Mouse (Mus musculus) stomach, postnatal 0 days (tissue): ENCODE measurements around the gene Ubxn1. TPM values are rescaled to one million over a fixed set of nuclear protein-coding genes. Genes with fewer than 3 reads are reported as not detected.

Experiments used
- ATAC-seq: fragments of 200-750 bp; cut with Nextera tagmentation; 2 replicates; pipeline ENCODE4 v1.8.0; 2017; ENCODE audit not compliant: low FRiP score, low TSS enrichment
- DNase-seq: peaks from one replicate; pipeline ENCODE4 v3.0.0-alpha.2; 2016; ENCODE audit warnings: low spot score
- H3K27ac ChIP-seq: fragments of 300-500 bp; sonication (generic); replicated peaks from 2 replicates; pipeline ENCODE4 v1.5.1; 2014; ENCODE audit warnings: mild to moderate bottlenecking, control low read depth
- H3K27me3 ChIP-seq: fragments of 300-500 bp; sonication (generic); 2 replicates; pipeline ENCODE4 v1.6.1; 2014; ENCODE audit warnings: low read length; ENCODE audit not compliant: control insufficient read depth, insufficient read depth
- H3K36me3 ChIP-seq: fragments of 300-500 bp; sonication (generic); 2 replicates; pipeline ENCODE4 v1.6.1; 2014; ENCODE audit warnings: low read length, mixed read lengths; ENCODE audit not compliant: control insufficient read depth, insufficient read depth
- H3K4me1 ChIP-seq: fragments of 300-500 bp; sonication (generic); replicated peaks from 2 replicates; pipeline ENCODE4 v1.6.1; 2014; ENCODE audit warnings: antibody characterized with exemption; ENCODE audit not compliant: control insufficient read depth, insufficient read depth
- H3K4me2 ChIP-seq: fragments of 300-500 bp; sonication (generic); replicated peaks from 2 replicates; pipeline ENCODE4 v1.6.1; 2014; ENCODE audit warnings: low read depth, mild to moderate bottlenecking, control low read depth, moderate library complexity
- H3K4me3 ChIP-seq: fragments of 300-500 bp; sonication (generic); 2 replicates; pipeline ENCODE4 v1.5.1; 2014; ENCODE audit warnings: low read depth, low read length, control low read depth
- H3K9ac ChIP-seq: fragments of 300-500 bp; sonication (generic); 2 replicates; pipeline ENCODE4 v1.6.1; 2014; ENCODE audit warnings: mild to moderate bottlenecking, low read length, control low read depth, mixed read lengths
- H3K9me3 ChIP-seq: fragments of 300-500 bp; sonication (generic); 2 replicates; pipeline ENCODE4 v1.6.1; 2016; ENCODE audit warnings: low read length; ENCODE audit not compliant: control insufficient read depth
- CTCF ChIP-seq: IDR thresholded peaks from 2 replicates; pipeline ENCODE4 v1.5.1; 2016; ENCODE audit warnings: antibody characterized with exemption, low read depth, mild to moderate bottlenecking, moderate library complexity
- EP300 ChIP-seq: optimal IDR thresholded peaks from 2 replicates; pipeline ENCODE3; 2016; ENCODE audit warnings: antibody characterized with exemption
- WGBS: fragments of 180-500 bp; shearing (Covaris S2); extraction: QIAGEN DNeasy Blood & Tissue Kit; methylation state at CpG from one replicate; pipeline ENCODE4 v1.1.7; 2014; 5-methylcytosine and 5-hydroxymethylcytosine counted together
- polyA plus RNA-seq: library from polyadenylated mRNA; unstranded; fragments of >200 nt; fragmentation: Nextera tagmentation; extraction: Ambion mirVana; gene quantifications from 2 replicates; pipeline ENCODE4 v1.2.1, GENCODE M21; 2015

The Ubxn1 gene
- polyA plus RNA-seq, 1 experiment from 2014 or later, result 195 TPM

DNA sequence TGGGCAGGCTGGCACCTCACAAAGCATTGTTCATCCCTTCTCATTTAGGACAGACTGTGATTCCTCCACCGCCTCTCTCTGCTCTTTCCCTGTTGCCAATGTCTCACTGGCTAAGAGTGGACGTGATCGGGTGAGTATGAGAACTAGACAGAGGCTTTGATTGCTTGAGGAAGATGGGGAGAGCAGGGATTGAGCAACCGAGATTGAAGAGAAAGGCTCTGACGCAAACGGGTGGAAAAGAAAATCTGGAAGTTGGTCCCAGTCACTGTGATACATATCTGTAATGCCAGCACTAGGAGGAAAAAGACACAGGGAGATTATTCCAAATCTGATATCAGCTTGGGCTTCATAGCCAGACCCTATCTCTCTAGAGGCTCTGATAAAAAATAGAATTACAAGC lies 28.3 kb upstream of the Ubxn1 start:
- Histone ChIP-seq H3K4me3 (no peak overlapping the region), H3K4me1 (no peaks in the 10 kb centered on the region), H3K4me2 (no peak overlapping the region), H3K9me3 (no peaks in the 10 kb centered on the region), H3K9ac (no peak overlapping the region), H3K36me3 (peaks cover 16% of the 10 kb centered on the region), H3K27ac (no peak overlapping the region), H3K27me3 (no peaks in the 10 kb centered on the region)
- DNase-seq (no peak), ATAC-seq (no peak)
- WGBS, result 80% methylated on average over 6 of the region's 6 CpGs
- no peak for TF ChIP-seq CTCF
- no peak for TF ChIP-seq EP300

DNA sequence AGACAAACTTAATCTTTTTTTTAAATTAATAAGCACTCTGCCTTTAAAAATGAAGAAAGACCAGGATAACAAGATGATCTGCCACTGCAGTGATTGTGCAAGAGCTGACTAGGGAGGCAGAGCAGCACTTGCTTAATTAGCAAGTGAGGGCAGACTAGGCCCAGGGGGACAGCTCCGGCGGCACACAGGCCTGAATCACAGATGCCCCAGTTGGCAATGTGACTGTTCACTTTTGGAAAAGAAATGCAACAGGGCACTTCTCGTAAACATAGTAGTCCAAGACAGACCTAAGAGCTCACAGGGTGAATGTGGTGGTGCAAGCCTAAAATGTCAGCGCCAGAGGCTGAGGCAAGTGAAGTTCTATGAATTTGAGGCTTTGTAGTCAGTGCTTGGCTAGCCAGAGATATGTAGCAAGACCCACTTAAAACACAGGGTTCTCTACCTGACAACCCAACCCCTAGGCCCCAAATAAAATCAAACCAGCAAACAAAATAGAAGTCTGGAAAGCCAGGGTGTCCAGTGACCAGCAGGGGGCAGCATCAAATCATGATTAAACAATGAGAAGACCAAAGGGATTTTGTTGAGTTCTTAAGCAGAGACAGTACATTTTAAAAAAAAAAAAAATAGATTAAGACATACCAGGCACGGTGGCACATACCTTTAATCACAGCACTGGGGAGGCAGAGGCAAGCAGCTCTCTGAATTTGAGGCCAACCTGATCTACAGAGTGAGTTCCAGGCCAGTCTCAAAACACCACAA lies 26.7 kb upstream of the Ubxn1 start:
- 65% methylated on average over 5 of the region's 5 CpGs for WGBS
- no peaks in the 10 kb centered on the region for H3K9me3 ChIP-seq
- ATAC-seq, result no peak
- H3K4me3 ChIP-seq, result no peak overlapping the region
- TF ChIP-seq CTCF (peak; percentile 85), EP300 (no peak)
- DNase-seq, result peak; percentile 75
- H3K27me3 ChIP-seq, result no peaks in the 10 kb centered on the region
- no peak overlapping the region for H3K27ac ChIP-seq
- no peak overlapping the region for H3K9ac ChIP-seq
- H3K4me1 ChIP-seq, result no peaks in the 10 kb centered on the region
- peaks cover 16% of the 10 kb centered on the region for H3K36me3 ChIP-seq
- H3K4me2 ChIP-seq, result no peak overlapping the region

DNA sequence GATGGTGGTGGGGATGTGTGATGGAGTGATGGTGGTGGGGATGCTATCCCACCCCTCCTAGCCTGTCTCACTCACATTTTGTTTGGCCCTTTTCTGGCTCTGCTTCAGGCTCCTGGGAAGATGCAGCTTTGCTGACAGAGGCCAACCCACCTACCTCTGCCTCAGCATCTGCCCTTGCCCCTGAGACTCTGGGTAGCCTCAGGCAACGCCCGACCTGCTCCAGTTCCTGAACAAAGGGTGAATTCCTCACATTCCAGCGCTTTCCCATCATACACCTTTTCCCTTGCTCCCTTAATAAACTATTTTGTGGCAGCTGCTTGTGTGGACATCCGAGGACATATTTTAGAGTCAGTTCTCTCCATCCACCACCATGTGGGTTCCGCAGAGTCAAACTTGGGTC lies 22.9 kb upstream of the Ubxn1 start:
- peaks cover 13% of the 10 kb centered on the region for H3K36me3 ChIP-seq
- H3K27ac ChIP-seq, result no peak overlapping the region
- WGBS, result 56% methylated on average over 5 of the region's 5 CpGs
- no peaks in the 10 kb centered on the region; the same call in 1 of the 2 replicates for H3K4me1 ChIP-seq
- H3K27me3 ChIP-seq, result no peaks in the 10 kb centered on the region
- TF ChIP-seq CTCF (no peak), EP300 (no peak)
- DNase-seq (no peak), ATAC-seq (no peak)
- no peaks in the 10 kb centered on the region for H3K9me3 ChIP-seq
- no peak overlapping the region for H3K9ac ChIP-seq
- H3K4me2 ChIP-seq, result no peak overlapping the region
- H3K4me3 ChIP-seq, result no peak overlapping the region

DNA sequence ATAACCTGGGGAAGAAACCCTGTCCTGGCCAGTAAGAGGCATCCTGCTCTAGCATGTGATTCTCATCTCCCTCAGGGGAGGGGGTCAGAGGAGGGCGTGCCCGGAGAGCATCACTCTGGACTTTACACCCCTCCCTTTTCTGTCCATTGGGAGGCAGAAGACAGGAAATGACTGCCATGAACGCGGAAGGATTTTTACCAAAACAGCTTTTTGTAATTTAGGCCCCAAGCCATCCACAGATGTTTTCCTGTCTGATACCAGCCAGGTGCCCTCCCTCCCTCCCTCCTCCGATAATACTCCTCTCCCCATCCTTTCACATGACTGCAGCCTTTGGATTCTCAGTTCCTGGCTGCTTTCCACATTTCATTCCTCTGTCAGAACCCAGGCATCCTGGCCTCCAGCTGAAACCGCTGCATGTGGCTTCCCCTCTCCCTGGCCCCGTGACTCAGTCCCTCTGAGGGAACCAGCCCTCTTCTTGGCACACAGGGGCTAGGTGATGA lies 20.8 kb upstream of the Ubxn1 start, which contains the start of gene Lrrn4cl:
Gene Lrrn4cl, plus strand, starts transcription at position 367 of the 500 bp plus-strand sequence.
- Histone ChIP-seq H3K4me2 (peak within 1 kb of the TSS; percentile 14; the same call in 1 of the 2 replicates), H3K9me3 (no peaks in the 10 kb centered on the region), H3K27ac (peak within 1 kb of the TSS; percentile 61), H3K36me3 (peaks cover 13% of the 10 kb centered on the region), H3K4me3 (no peak within 1 kb of the TSS), H3K4me1 (no peaks in the 10 kb centered on the region; the same call in 1 of the 2 replicates), H3K9ac (peak within 1 kb of the TSS; percentile 35; the same call in 1 of the 2 replicates), H3K27me3 (no peaks in the 10 kb centered on the region)
- peak; percentile 27 for TF ChIP-seq CTCF
- no peak for TF ChIP-seq EP300
- DNase-seq, result peak; percentile 46
- peak; percentile 88 for ATAC-seq
- WGBS, result 16% methylated on average over 7 of the region's 7 CpGs

DNA sequence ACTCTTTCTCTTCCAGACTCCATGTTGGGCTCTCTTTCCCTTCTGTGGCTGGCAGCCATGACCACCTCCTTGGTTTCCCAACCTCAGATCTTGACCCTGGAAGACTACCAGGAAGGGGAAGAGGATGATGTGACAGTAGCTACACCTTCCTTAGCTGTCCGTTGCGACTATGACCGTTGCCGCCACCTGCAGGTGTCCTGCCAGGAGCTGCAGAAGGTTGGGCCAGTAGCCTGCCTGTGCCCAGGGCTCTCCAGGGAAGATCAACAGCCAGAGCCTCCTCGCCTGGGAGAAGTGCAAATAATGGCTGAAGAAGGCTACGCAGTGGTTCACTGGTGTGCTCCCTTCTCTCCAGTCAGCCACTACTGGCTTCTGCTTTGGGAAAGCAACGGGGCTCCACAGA lies 19.7 kb upstream of the Ubxn1 start:
- Histone ChIP-seq H3K4me3 (no peak overlapping the region), H3K9me3 (no peaks in the 10 kb centered on the region), H3K9ac (no peak overlapping the region), H3K36me3 (peaks cover 7% of the 10 kb centered on the region), H3K4me2 (no peak overlapping the region), H3K27ac (no peak overlapping the region), H3K4me1 (no peaks in the 10 kb centered on the region; the same call in 1 of the 2 replicates), H3K27me3 (no peaks in the 10 kb centered on the region)
- ATAC-seq (peak; percentile 34; the same call in 1 of the 2 replicates), DNase-seq (peak; percentile 52)
- WGBS, result 44% methylated on average over 7 of the region's 7 CpGs
- TF ChIP-seq CTCF (peak; percentile 34; the same call in 1 of the 2 replicates), EP300 (no peak)
